Mouse (Mus musculus) gastrocnemius, postnatal 25 days (tissue): ENCODE data around the gene Plppr5. TPM values are rescaled to one million over a fixed set of nuclear protein-coding genes. Genes with fewer than 3 reads are reported as not detected.

Source experiments
- DNase-seq: peaks from one replicate; pipeline ENCODE4 v3.0.0; 2022
- total RNA-seq, 2 experiments: library from RNA; stranded (reverse); gene quantifications; 1 replicate in 1 of 2; 2 replicates in 1 of 2; pipeline ENCODE4 v1.2.3; 2021

The Plppr5 gene
- total RNA-seq, 2 experiments from 2014 or later, result not detected

DNA sequence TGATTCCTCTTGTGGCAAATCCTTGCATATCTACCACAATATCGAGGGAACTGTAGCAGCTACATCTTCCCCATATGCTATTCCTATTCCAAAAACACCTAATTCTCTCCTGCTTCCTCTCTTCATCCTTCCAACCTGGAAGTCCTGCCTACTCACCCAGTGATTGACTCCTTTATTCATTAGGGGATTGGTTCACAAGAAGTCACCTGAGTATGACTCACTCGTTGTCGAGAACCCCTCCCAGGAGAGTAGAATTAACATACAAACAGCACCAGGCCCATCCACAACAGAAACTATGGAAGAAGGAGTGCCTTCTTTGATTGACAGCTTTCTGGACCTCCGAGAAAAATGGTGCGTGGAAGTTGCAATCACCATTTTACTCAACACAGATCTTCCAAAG is 121.7 kb downstream of the Plppr5 start:
- no peak for DNase-seq

DNA sequence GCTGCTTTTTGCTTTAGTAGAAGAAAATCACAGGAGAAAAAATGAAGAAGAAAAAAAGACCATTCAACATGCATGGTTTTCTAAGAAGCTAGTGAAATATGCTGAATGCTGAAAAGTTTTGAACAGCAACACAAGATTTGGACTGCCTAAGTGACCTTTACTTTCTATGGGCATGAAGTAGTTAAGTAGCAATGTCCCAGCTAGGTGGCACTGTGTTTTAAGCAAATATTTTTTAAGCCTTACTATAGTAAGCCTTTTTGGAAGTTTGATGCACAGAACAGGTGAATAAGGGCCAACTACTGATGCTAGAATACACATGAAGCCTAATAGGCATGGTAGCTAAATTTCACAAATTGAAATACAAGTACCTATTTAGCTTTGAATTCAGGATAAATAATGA is 134.2 kb downstream of the Plppr5 start:
- DNase-seq, result no peak

DNA sequence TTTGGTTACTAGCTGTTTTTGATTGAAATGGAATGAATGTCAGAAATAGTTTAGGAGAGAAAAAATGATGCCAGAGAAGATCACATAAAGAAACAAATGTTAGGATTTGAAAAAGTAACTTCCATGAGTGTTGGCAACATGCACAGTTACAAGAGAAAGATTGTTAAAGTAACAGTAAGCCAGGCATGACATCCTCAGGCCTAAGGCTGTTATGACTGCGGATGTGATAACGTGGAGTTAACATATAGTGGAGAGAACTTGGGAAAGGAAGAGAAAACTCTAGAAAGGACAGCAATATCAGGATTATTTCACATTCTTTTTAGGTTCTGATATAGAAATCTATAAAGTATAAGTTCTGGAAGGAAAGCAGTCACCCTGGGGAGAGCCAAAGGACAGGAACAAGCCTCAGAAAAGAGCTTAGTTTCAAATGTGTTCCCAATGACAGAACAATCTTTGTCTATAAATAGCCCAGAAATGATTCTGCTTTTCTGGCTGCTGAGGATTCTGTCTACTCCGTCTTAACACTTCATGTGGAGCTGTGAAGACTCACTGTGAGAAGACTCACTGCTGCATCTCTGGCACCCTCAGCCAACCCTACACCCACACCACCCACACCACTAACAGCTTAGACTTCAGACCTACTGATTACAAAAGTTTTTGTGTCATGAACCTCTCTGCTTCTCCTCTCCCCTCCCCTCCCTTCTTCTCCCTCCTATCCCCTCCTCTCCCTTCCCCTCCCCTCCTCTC is 142.1 kb downstream of the Plppr5 start:
- no peak for DNase-seq

- DNase-seq, result no peak
Measured at GRCm38 (mm10) chr3:117723390-117723789, 148.8 kb downstream of the Plppr5 start.

- DNase-seq, result no peak
Measured at GRCm38 (mm10) chr3:117724521-117724920, 149.9 kb downstream of the Plppr5 start.

GRCm38 (mm10) chr3:117725501-117725900 is 150.9 kb downstream of the Plppr5 start:
- DNase-seq, result no peak

DNA sequence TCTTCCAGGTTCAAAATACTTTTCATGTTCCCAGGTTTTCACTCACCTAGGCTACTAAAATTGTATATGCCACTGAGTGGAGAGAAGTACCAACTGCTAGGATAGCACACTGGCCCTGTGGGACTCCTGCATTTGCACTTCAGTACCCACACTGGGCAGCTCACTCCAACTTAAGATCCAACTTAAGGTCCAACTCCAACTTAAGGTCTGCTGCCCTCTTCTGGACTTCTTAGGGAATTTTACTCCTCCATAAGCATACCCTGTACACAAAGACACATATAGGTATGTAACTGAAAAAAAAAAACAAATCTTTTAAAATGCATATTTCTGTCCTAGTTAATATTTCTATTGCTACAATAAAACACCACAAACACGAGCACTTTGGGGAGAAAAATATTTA is 153.5 kb downstream of the Plppr5 start:
- DNase-seq, result no peak

- no peak for DNase-seq
Measured at GRCm38 (mm10) chr3:117729121-117730072, 154.8 kb downstream of the Plppr5 start.

- DNase-seq, result no peak
Measured at GRCm38 (mm10) chr3:117731545-117731944, 156.9 kb downstream of the Plppr5 start.

GRCm38 (mm10) chr3:117732661-117733060 is 158.0 kb downstream of the Plppr5 start:
- no peak for DNase-seq

Other genes starting within 250 kb of the Plppr5 start
- gene Plppr4, start 214.0 kb upstream of the Plppr5 start, total RNA-seq, result under 1 TPM; 0.19 to 0.23 TPM